Mouse (Mus musculus) T-helper 1 cell (primary cell): Measurements from ENCODE around the gene Mxra7.

Experiments used
- in situ Hi-C: fragments of 300-600 bp; cut with MboI, MseI; formaldehyde crosslinking; loops from one replicate; pipeline ENCODE4 v1.15.1; 2025; ENCODE audit warnings: high pct_unique_total_duplicates

Mxra7 gene

GRCm38 (mm10) chr11:116784221-116784620, 43.6 kb downstream of the Mxra7 start:
- in situ Hi-C loops, result no loop called here

GRCm38 (mm10) chr11:116782737-116783145, 45.1 kb downstream of the Mxra7 start:
- in situ Hi-C loops, result no loop called here

GRCm38 (mm10) chr11:116775407-116775806, 52.4 kb downstream of the Mxra7 start, which contains the start of gene St6galnac1:
TSS of gene St6galnac1 (minus strand) at chr11:116775507.
- in situ Hi-C loops, result no loop called here

- in situ Hi-C loops, result no loop called here
These were observed 54.6 kb downstream of the Mxra7 start for GRCm38 (mm10) chr11:116773205-116773604.

GRCm38 (mm10) chr11:116769873-116770272, 58.0 kb downstream of the Mxra7 start:
- in situ Hi-C loops, result no loop called here

GRCm38 (mm10) chr11:116764946-116765345, 62.9 kb downstream of the Mxra7 start:
- in situ Hi-C loops, result no loop called here

GRCm38 (mm10) chr11:116764346-116764745, 63.5 kb downstream of the Mxra7 start:
- in situ Hi-C loops, result no loop called here

- in situ Hi-C loops, result no loop called here
These were observed 72.7 kb downstream of the Mxra7 start for GRCm38 (mm10) chr11:116755191-116755590.

GRCm38 (mm10) chr11:116753674-116754470, 74.0 kb downstream of the Mxra7 start:
- in situ Hi-C loops, result no loop called here
